Mouse (Mus musculus): ENCODE measurements around the gene Syt11. TPM values are rescaled to one million over a fixed set of nuclear protein-coding genes. Genes with fewer than 3 reads are reported as not detected.

The Syt11 gene
- polyA plus RNA-seq, 1 experiment from 2014 or later: 61.9 TPM

- no peaks in the 10 kb centered on the region for H3K27me3 ChIP-seq
- in situ Hi-C loops (cut with MboI; ENCODE audit: low pct_unique_long_range_greater_than_20kb): no loop called here
- ChIA-PET CTCF (interaction anchor here (0.9 to 9.0 kb wide), 4 partner anchors 11 to 57 kb away, joined by 3 to 92 read pairs (median 3); partner anchors contain the start of gene Rit1), POLR2A (no interaction called here)
- ATAC-seq (no peak), DNase-seq (ENCODE audit: low read depth, low spot score) (no peak)
- no peak for TF ChIP-seq CTCF (IDR thresholded peaks at IDR 0.05)
Measured at GRCm38 (mm10) chr3:88700247-88700646, 74.7 kb downstream of the Syt11 start.

GRCm38 (mm10) chr3:88698834-88699233 lies 76.1 kb downstream of the Syt11 start:
- CTCF ChIA-PET: interaction anchor here (1.0 to 9.0 kb wide), 4 partner anchors 10 to 91 kb away, joined by 3 to 92 read pairs (median 4); partner anchors contain the start of gene Rit1
- in situ Hi-C loops (cut with MboI; ENCODE audit: low pct_unique_long_range_greater_than_20kb): loop anchor here (25.0 kb wide), 1 partner anchor 513 kb away; the partner anchor contains the start of genes Gba and Thbs3

DNA sequence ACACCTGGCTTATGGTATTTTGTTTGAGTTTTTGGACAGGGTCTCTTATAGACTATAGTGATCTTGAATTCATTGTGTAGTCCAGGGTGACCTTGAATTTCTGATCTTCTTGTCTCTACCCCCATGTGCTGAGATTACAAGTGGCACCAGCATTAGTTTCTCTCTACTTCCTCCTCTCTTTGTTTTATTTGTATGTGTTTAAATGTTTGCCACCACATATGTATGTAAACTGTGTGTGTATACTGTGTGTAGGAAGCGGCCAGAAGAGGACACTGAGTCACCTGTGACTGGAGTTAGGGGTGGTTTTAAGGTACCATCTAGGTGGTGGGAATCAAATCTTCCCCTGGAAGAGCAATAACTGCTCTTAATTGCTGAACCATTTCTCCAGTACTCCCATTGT lies 76.9 kb downstream of the Syt11 start:
- ATAC-seq (no peak), DNase-seq (ENCODE audit: low read depth, low spot score) (no peak)
- TF ChIP-seq CTCF (IDR thresholded peaks at IDR 0.05): no peak
- ChIA-PET POLR2A (no interaction called here), CTCF (interaction anchor here (1.5 to 9.0 kb wide), 3 partner anchors 10 to 91 kb away, joined by 4 to 92 read pairs (median 4); partner anchors contain the start of gene Rit1)
- H3K27me3 ChIP-seq: no peaks in the 10 kb centered on the region
- in situ Hi-C loops (cut with MboI; ENCODE audit: low pct_unique_long_range_greater_than_20kb): loop anchor here (25.0 kb wide), 1 partner anchor 514 kb away; the partner anchor contains the start of genes Gba and Thbs3

More at GRCm38 (mm10) chr3:88698834-88699233, 76.1 kb downstream of the Syt11 start:
- TF ChIP-seq CTCF (IDR thresholded peaks at IDR 0.05): no peak
- ATAC-seq: no peak
- H3K27me3 ChIP-seq: no peaks in the 10 kb centered on the region
- DNase-seq (ENCODE audit: low read depth, low spot score): no peak
- POLR2A ChIA-PET: no interaction called here

GRCm38 (mm10) chr3:88695545-88695944 lies 79.4 kb downstream of the Syt11 start:
- ChIA-PET POLR2A (no interaction called here), CTCF (interaction anchor here (1.2 to 1.4 kb wide), 2 partner anchors 29 to 57 kb away, joined by 3 to 6 read pairs; no protein-coding TSS in a partner anchor)
- TF ChIP-seq CTCF (IDR thresholded peaks at IDR 0.05): peak; percentile 22
- in situ Hi-C loops (cut with MboI; ENCODE audit: low pct_unique_long_range_greater_than_20kb): loop anchor here (25.0 kb wide), 1 partner anchor 517 kb away; the partner anchor contains the start of genes Gba and Thbs3
- no peaks in the 10 kb centered on the region for H3K27me3 ChIP-seq
- ATAC-seq: no peak
- DNase-seq (ENCODE audit: low read depth, low spot score): no peak

Other genes starting within 250 kb of the Syt11 start
- gene Mex3a, start 242.8 kb downstream of the Syt11 start, polyA plus RNA-seq (2021): 42.6 TPM
- 0.41 TPM for gene Rab25, start 226.9 kb downstream of the Syt11 start, polyA plus RNA-seq (2021)
- gene Lamtor2, start 222.1 kb downstream of the Syt11 start, polyA plus RNA-seq (2021): 264 TPM
- 143 TPM for gene Ubqln4, start 221.4 kb downstream of the Syt11 start, polyA plus RNA-seq (2021)
- 410 TPM for gene Ssr2, start 199.3 kb downstream of the Syt11 start, polyA plus RNA-seq (2021)
- 175 TPM for gene Arhgef2, start 169.2 kb downstream of the Syt11 start, polyA plus RNA-seq (2021)
- gene Rxfp4, start 122.0 kb downstream of the Syt11 start, polyA plus RNA-seq (2021): not detected
- 112 TPM for gene Khdc4, start 89.4 kb downstream of the Syt11 start, polyA plus RNA-seq (2021)
- gene Rit1, start 58.3 kb downstream of the Syt11 start, polyA plus RNA-seq (2021): 82.7 TPM
- 45.0 TPM for gene Gon4l, start 60.1 kb upstream of the Syt11 start, polyA plus RNA-seq (2021)
- 90.3 TPM for gene Msto1, start 138.8 kb upstream of the Syt11 start, polyA plus RNA-seq (2021)
- 38.4 TPM for gene Ash1l, start 175.5 kb upstream of the Syt11 start, polyA plus RNA-seq (2021)
- 160 TPM for gene Dap3, start 176.0 kb upstream of the Syt11 start, polyA plus RNA-seq (2021)

Measured in Patski (cell line).